Mouse (Mus musculus): ENCODE results near the gene Prdx1. TPM values are rescaled to one million over a fixed set of nuclear protein-coding genes. Genes with fewer than 3 reads are reported as not detected.
"Not testable (repeated sequence)": the region's sequence is repeated elsewhere in the genome, so short reads cannot be mapped to it uniquely, and the experiment has no call there.

Prdx1 gene
- polyA plus RNA-seq, 1 experiment from 2014 or later = 964 TPM

GRCm38 (mm10) chr4:116653228-116653627 is 32.1 kb upstream of the Prdx1 start:
- no peak overlapping the region for H3K9ac ChIP-seq (ENCODE audit: low read depth, low read length)
- H3K4me3 ChIP-seq (ENCODE audit: low read depth, low read length) = no peak overlapping the region
- peaks cover 26% of the 10 kb centered on the region for H3K4me1 ChIP-seq (ENCODE audit: control insufficient read depth, low read depth, low read length)
- no peak overlapping the region for H3K4me2 ChIP-seq (ENCODE audit: low read depth, low read length)
- H3K36me3 ChIP-seq (ENCODE audit: control insufficient read depth, insufficient read depth) = no peaks in the 10 kb centered on the region
- no peaks in the 10 kb centered on the region for H3K9me3 ChIP-seq (replicated peaks; ENCODE audit: control insufficient read depth, low read length)
- no peak for ATAC-seq (ENCODE audit: low read depth)
- H3K27me3 ChIP-seq (ENCODE audit: control insufficient read depth, insufficient read depth, low read depth, low read length) = no peaks in the 10 kb centered on the region
- H3K27ac ChIP-seq (ENCODE audit: low read length) = no peak overlapping the region
- WGBS (ENCODE audit: insufficient replicate concordance) = 78% methylated on average over 6 of the region's 6 CpGs

- no peak overlapping the region for H3K4me3 ChIP-seq (ENCODE audit: low read depth, low read length)
- H3K36me3 ChIP-seq (ENCODE audit: control insufficient read depth, insufficient read depth) = no peaks in the 10 kb centered on the region
- 7% methylated on average over 2 of the region's 2 CpGs for WGBS (ENCODE audit: insufficient replicate concordance)
- no peak overlapping the region for H3K4me2 ChIP-seq (ENCODE audit: low read depth, low read length)
- peaks cover 19% of the 10 kb centered on the region for H3K4me1 ChIP-seq (ENCODE audit: control insufficient read depth, low read depth, low read length)
- no peak for ATAC-seq (ENCODE audit: low read depth)
- no peaks in the 10 kb centered on the region for H3K9me3 ChIP-seq (replicated peaks; ENCODE audit: control insufficient read depth, low read length)
- no peak overlapping the region for H3K27ac ChIP-seq (ENCODE audit: low read length)
- no peak overlapping the region for H3K9ac ChIP-seq (ENCODE audit: low read depth, low read length)
- no peaks in the 10 kb centered on the region for H3K27me3 ChIP-seq (ENCODE audit: control insufficient read depth, insufficient read depth, low read depth, low read length)
These were observed 30.2 kb upstream of the Prdx1 start for GRCm38 (mm10) chr4:116655100-116655499.

GRCm38 (mm10) chr4:116655658-116656057 is 29.7 kb upstream of the Prdx1 start:
- H3K27ac ChIP-seq (ENCODE audit: low read length) = no peak overlapping the region; the same call in 1 of the 2 replicates
- H3K4me2 ChIP-seq (ENCODE audit: low read depth, low read length) = no peak overlapping the region
- H3K36me3 ChIP-seq (ENCODE audit: control insufficient read depth, insufficient read depth) = no peaks in the 10 kb centered on the region
- ATAC-seq (ENCODE audit: low read depth) = no peak
- WGBS (ENCODE audit: insufficient replicate concordance) = 65% methylated on average over 3 of the region's 3 CpGs
- no peaks in the 10 kb centered on the region for H3K9me3 ChIP-seq (replicated peaks; ENCODE audit: control insufficient read depth, low read length)
- H3K4me1 ChIP-seq (ENCODE audit: control insufficient read depth, low read depth, low read length) = peaks cover 14% of the 10 kb centered on the region
- H3K4me3 ChIP-seq (ENCODE audit: low read depth, low read length) = no peak overlapping the region
- no peak overlapping the region for H3K9ac ChIP-seq (ENCODE audit: low read depth, low read length)
- no peaks in the 10 kb centered on the region for H3K27me3 ChIP-seq (ENCODE audit: control insufficient read depth, insufficient read depth, low read depth, low read length)

- Histone ChIP-seq H3K4me3 (ENCODE audit: low read depth, low read length) (no peak overlapping the region), H3K4me1 (ENCODE audit: control insufficient read depth, low read depth, low read length) (peaks cover 10% of the 10 kb centered on the region), H3K27ac (ENCODE audit: low read length) (no peak overlapping the region), H3K9ac (ENCODE audit: low read depth, low read length) (no peak overlapping the region), H3K4me2 (ENCODE audit: low read depth, low read length) (no peak overlapping the region), H3K36me3 (ENCODE audit: control insufficient read depth, insufficient read depth) (no peaks in the 10 kb centered on the region), H3K9me3 (replicated peaks; ENCODE audit: control insufficient read depth, low read length) (no peaks in the 10 kb centered on the region), H3K27me3 (ENCODE audit: control insufficient read depth, insufficient read depth, low read depth, low read length) (no peaks in the 10 kb centered on the region)
- no peak for ATAC-seq (ENCODE audit: low read depth)
- WGBS (ENCODE audit: insufficient replicate concordance) = 52% methylated on average over 3 of the region's 3 CpGs
These were observed 27.4 kb upstream of the Prdx1 start for GRCm38 (mm10) chr4:116657971-116658370.

- Histone ChIP-seq H3K27ac (ENCODE audit: low read length) (no peak overlapping the region), H3K36me3 (ENCODE audit: control insufficient read depth, insufficient read depth) (no peaks in the 10 kb centered on the region), H3K4me2 (ENCODE audit: low read depth, low read length) (no peak overlapping the region), H3K27me3 (ENCODE audit: control insufficient read depth, insufficient read depth, low read depth, low read length) (no peaks in the 10 kb centered on the region), H3K9me3 (replicated peaks; ENCODE audit: control insufficient read depth, low read length) (no peaks in the 10 kb centered on the region), H3K4me1 (ENCODE audit: control insufficient read depth, low read depth, low read length) (peaks cover 10% of the 10 kb centered on the region), H3K9ac (ENCODE audit: low read depth, low read length) (no peak overlapping the region), H3K4me3 (ENCODE audit: low read depth, low read length) (no peak overlapping the region)
- ATAC-seq (ENCODE audit: low read depth) = peak; percentile 67
- 54% methylated on average over 2 of the region's 2 CpGs for WGBS (ENCODE audit: insufficient replicate concordance)
These were observed 25.9 kb upstream of the Prdx1 start for GRCm38 (mm10) chr4:116659474-116659873.

- H3K9me3 ChIP-seq (replicated peaks; ENCODE audit: control insufficient read depth, low read length); H3K36me3 ChIP-seq (ENCODE audit: control insufficient read depth, insufficient read depth); H3K27ac ChIP-seq (ENCODE audit: low read length); H3K4me3 ChIP-seq (ENCODE audit: low read depth, low read length); H3K27me3 ChIP-seq (ENCODE audit: control insufficient read depth, insufficient read depth, low read depth, low read length); H3K4me2 ChIP-seq (ENCODE audit: low read depth, low read length); H3K9ac ChIP-seq (ENCODE audit: low read depth, low read length); H3K4me1 ChIP-seq (ENCODE audit: control insufficient read depth, low read depth, low read length); ATAC-seq (ENCODE audit: low read depth): not testable (repeated sequence)
- WGBS (ENCODE audit: insufficient replicate concordance) = 59% methylated on average over 6 of the region's 6 CpGs
These were observed 25.4 kb upstream of the Prdx1 start for GRCm38 (mm10) chr4:116659916-116660315.

- H3K4me2 ChIP-seq (ENCODE audit: low read depth, low read length) = no peak overlapping the region
- ATAC-seq (ENCODE audit: low read depth) = no peak
- no peaks in the 10 kb centered on the region for H3K27me3 ChIP-seq (ENCODE audit: control insufficient read depth, insufficient read depth, low read depth, low read length)
- 57% methylated on average over 6 of the region's 6 CpGs for WGBS (ENCODE audit: insufficient replicate concordance)
- no peaks in the 10 kb centered on the region for H3K9me3 ChIP-seq (replicated peaks; ENCODE audit: control insufficient read depth, low read length)
- H3K27ac ChIP-seq (ENCODE audit: low read length) = no peak overlapping the region
- no peak overlapping the region for H3K4me3 ChIP-seq (ENCODE audit: low read depth, low read length)
- no peaks in the 10 kb centered on the region for H3K36me3 ChIP-seq (ENCODE audit: control insufficient read depth, insufficient read depth)
- H3K9ac ChIP-seq (ENCODE audit: low read depth, low read length) = no peak overlapping the region
- H3K4me1 ChIP-seq (ENCODE audit: control insufficient read depth, low read depth, low read length) = peaks cover 2% of the 10 kb centered on the region
These were observed 24.5 kb upstream of the Prdx1 start for GRCm38 (mm10) chr4:116660829-116661228.

GRCm38 (mm10) chr4:116661998-116662397 is 23.3 kb upstream of the Prdx1 start:
- H3K27me3 ChIP-seq (ENCODE audit: control insufficient read depth, insufficient read depth, low read depth, low read length) = no peaks in the 10 kb centered on the region
- 91% methylated on average over 1 of the region's 1 CpGs for WGBS (ENCODE audit: insufficient replicate concordance)
- ATAC-seq (ENCODE audit: low read depth) = no peak
- no peaks in the 10 kb centered on the region for H3K9me3 ChIP-seq (replicated peaks; ENCODE audit: control insufficient read depth, low read length)
- no peak overlapping the region for H3K4me2 ChIP-seq (ENCODE audit: low read depth, low read length)
- no peak overlapping the region for H3K27ac ChIP-seq (ENCODE audit: low read length)
- no peak overlapping the region for H3K4me3 ChIP-seq (ENCODE audit: low read depth, low read length)
- H3K9ac ChIP-seq (ENCODE audit: low read depth, low read length) = no peak overlapping the region
- H3K4me1 ChIP-seq (ENCODE audit: control insufficient read depth, low read depth, low read length) = no peaks in the 10 kb centered on the region
- H3K36me3 ChIP-seq (ENCODE audit: control insufficient read depth, insufficient read depth) = no peaks in the 10 kb centered on the region

- Histone ChIP-seq H3K36me3 (ENCODE audit: control insufficient read depth, insufficient read depth) (no peaks in the 10 kb centered on the region), H3K27ac (ENCODE audit: low read length) (no peak overlapping the region), H3K4me1 (ENCODE audit: control insufficient read depth, low read depth, low read length) (no peaks in the 10 kb centered on the region), H3K4me2 (ENCODE audit: low read depth, low read length) (no peak overlapping the region), H3K27me3 (ENCODE audit: control insufficient read depth, insufficient read depth, low read depth, low read length) (no peaks in the 10 kb centered on the region), H3K4me3 (ENCODE audit: low read depth, low read length) (no peak overlapping the region), H3K9me3 (replicated peaks; ENCODE audit: control insufficient read depth, low read length) (no peaks in the 10 kb centered on the region), H3K9ac (ENCODE audit: low read depth, low read length) (no peak overlapping the region)
- ATAC-seq (ENCODE audit: low read depth) = no peak
- 37% methylated on average over 4 of the region's 4 CpGs for WGBS (ENCODE audit: insufficient replicate concordance)
These were observed 18.7 kb upstream of the Prdx1 start for GRCm38 (mm10) chr4:116666625-116667024.
